Mouse (Mus musculus): ENCODE results near the gene Chchd6. TPM values are rescaled to one million over a fixed set of nuclear protein-coding genes. Genes with fewer than 3 reads are reported as not detected.

The Chchd6 gene
- polyA plus RNA-seq, 1 experiment, result 47.9 TPM

- H3K36me3 ChIP-seq (ENCODE audit: control insufficient read depth, insufficient read depth, low read length), result no peaks in the 10 kb centered on the region
- no peaks in the 10 kb centered on the region for H3K27me3 ChIP-seq (ENCODE audit: control insufficient read depth, insufficient read depth, low read length)
- H3K4me1 ChIP-seq (replicated peaks; ENCODE audit: control insufficient read depth, insufficient read depth, low read length), result peaks cover 16% of the 10 kb centered on the region
- H3K27ac ChIP-seq (ENCODE audit: control insufficient read depth, insufficient read depth, low read length), result peak overlapping the region; percentile 63
- no peak overlapping the region for H3K4me3 ChIP-seq (ENCODE audit: control insufficient read depth, insufficient read depth, low read length)
- no peak for TF ChIP-seq CTCF (IDR thresholded peaks at IDR 0.05; ENCODE audit: borderline replicate concordance, control insufficient read depth, extremely low read depth, insufficient read depth, low read length, poor library complexity)
- TF ChIP-seq POLR2A (IDR thresholded peaks at IDR 0.05; ENCODE audit: control insufficient read depth, extremely low read depth, insufficient read depth, low read length, poor library complexity), result no peak
- 76% methylated on average over 10 of the region's 10 CpGs for WGBS
- DNase-seq, result peak; percentile 72
Measured at GRCm38 (mm10) chr6:89344613-89345485, 250.6 kb downstream of the Chchd6 start.

- no peak for DNase-seq
- 95% methylated on average over 4 of the region's 4 CpGs for WGBS
- TF ChIP-seq CTCF (IDR thresholded peaks at IDR 0.05; ENCODE audit: borderline replicate concordance, control insufficient read depth, extremely low read depth, insufficient read depth, low read length, poor library complexity) (no peak), POLR2A (IDR thresholded peaks at IDR 0.05; ENCODE audit: control insufficient read depth, extremely low read depth, insufficient read depth, low read length, poor library complexity) (no peak)
- H3K4me1 ChIP-seq (replicated peaks; ENCODE audit: control insufficient read depth, insufficient read depth, low read length), result peaks cover 16% of the 10 kb centered on the region
- H3K27ac ChIP-seq (ENCODE audit: control insufficient read depth, insufficient read depth, low read length), result no peak overlapping the region
- H3K36me3 ChIP-seq (ENCODE audit: control insufficient read depth, insufficient read depth, low read length), result no peaks in the 10 kb centered on the region
- H3K27me3 ChIP-seq (ENCODE audit: control insufficient read depth, insufficient read depth, low read length), result no peaks in the 10 kb centered on the region
- H3K4me3 ChIP-seq (ENCODE audit: control insufficient read depth, insufficient read depth, low read length), result no peak overlapping the region
Measured at GRCm38 (mm10) chr6:89341981-89342380, 253.5 kb downstream of the Chchd6 start.

GRCm38 (mm10) chr6:89339447-89339846 is 256.0 kb downstream of the Chchd6 start:
- peaks cover 3% of the 10 kb centered on the region for H3K4me1 ChIP-seq (replicated peaks; ENCODE audit: control insufficient read depth, insufficient read depth, low read length)
- H3K4me3 ChIP-seq (ENCODE audit: control insufficient read depth, insufficient read depth, low read length), result no peak overlapping the region
- H3K27ac ChIP-seq (ENCODE audit: control insufficient read depth, insufficient read depth, low read length), result no peak overlapping the region
- WGBS, result 95% methylated on average over 2 of the region's 2 CpGs
- no peaks in the 10 kb centered on the region for H3K27me3 ChIP-seq (ENCODE audit: control insufficient read depth, insufficient read depth, low read length)
- H3K36me3 ChIP-seq (ENCODE audit: control insufficient read depth, insufficient read depth, low read length), result no peaks in the 10 kb centered on the region
- TF ChIP-seq POLR2A (IDR thresholded peaks at IDR 0.05; ENCODE audit: control insufficient read depth, extremely low read depth, insufficient read depth, low read length, poor library complexity) (no peak), CTCF (IDR thresholded peaks at IDR 0.05; ENCODE audit: borderline replicate concordance, control insufficient read depth, extremely low read depth, insufficient read depth, low read length, poor library complexity) (no peak)
- DNase-seq, result no peak

- Histone ChIP-seq H3K27ac (ENCODE audit: control insufficient read depth, insufficient read depth, low read length) (no peak overlapping the region), H3K4me3 (ENCODE audit: control insufficient read depth, insufficient read depth, low read length) (no peak overlapping the region), H3K27me3 (ENCODE audit: control insufficient read depth, insufficient read depth, low read length) (no peaks in the 10 kb centered on the region), H3K36me3 (ENCODE audit: control insufficient read depth, insufficient read depth, low read length) (no peaks in the 10 kb centered on the region), H3K4me1 (replicated peaks; ENCODE audit: control insufficient read depth, insufficient read depth, low read length) (no peaks in the 10 kb centered on the region)
- DNase-seq, result no peak
- TF ChIP-seq POLR2A (IDR thresholded peaks at IDR 0.05; ENCODE audit: control insufficient read depth, extremely low read depth, insufficient read depth, low read length, poor library complexity), result no peak
- TF ChIP-seq CTCF (IDR thresholded peaks at IDR 0.05; ENCODE audit: borderline replicate concordance, control insufficient read depth, extremely low read depth, insufficient read depth, low read length, poor library complexity), result no peak
- WGBS, result 97% methylated on average over 8 of the region's 8 CpGs
Measured at GRCm38 (mm10) chr6:89338733-89339132, 256.7 kb downstream of the Chchd6 start.

- no peaks in the 10 kb centered on the region for H3K36me3 ChIP-seq (ENCODE audit: control insufficient read depth, insufficient read depth, low read length)
- H3K27ac ChIP-seq (ENCODE audit: control insufficient read depth, insufficient read depth, low read length), result no peak overlapping the region
- 93% methylated on average over 9 of the region's 9 CpGs for WGBS
- DNase-seq, result no peak
- no peaks in the 10 kb centered on the region for H3K27me3 ChIP-seq (ENCODE audit: control insufficient read depth, insufficient read depth, low read length)
- H3K4me1 ChIP-seq (replicated peaks; ENCODE audit: control insufficient read depth, insufficient read depth, low read length), result no peaks in the 10 kb centered on the region
- H3K4me3 ChIP-seq (ENCODE audit: control insufficient read depth, insufficient read depth, low read length), result no peak overlapping the region
- TF ChIP-seq CTCF (IDR thresholded peaks at IDR 0.05; ENCODE audit: borderline replicate concordance, control insufficient read depth, extremely low read depth, insufficient read depth, low read length, poor library complexity), result no peak
- TF ChIP-seq POLR2A (IDR thresholded peaks at IDR 0.05; ENCODE audit: control insufficient read depth, extremely low read depth, insufficient read depth, low read length, poor library complexity), result no peak
Measured at GRCm38 (mm10) chr6:89337574-89337973, 257.9 kb downstream of the Chchd6 start.

- Histone ChIP-seq H3K4me1 (replicated peaks; ENCODE audit: control insufficient read depth, insufficient read depth, low read length) (no peaks in the 10 kb centered on the region), H3K36me3 (ENCODE audit: control insufficient read depth, insufficient read depth, low read length) (no peaks in the 10 kb centered on the region), H3K4me3 (ENCODE audit: control insufficient read depth, insufficient read depth, low read length) (no peak overlapping the region), H3K27me3 (ENCODE audit: control insufficient read depth, insufficient read depth, low read length) (no peaks in the 10 kb centered on the region), H3K27ac (ENCODE audit: control insufficient read depth, insufficient read depth, low read length) (no peak overlapping the region)
- no peak for TF ChIP-seq POLR2A (IDR thresholded peaks at IDR 0.05; ENCODE audit: control insufficient read depth, extremely low read depth, insufficient read depth, low read length, poor library complexity)
- TF ChIP-seq CTCF (IDR thresholded peaks at IDR 0.05; ENCODE audit: borderline replicate concordance, control insufficient read depth, extremely low read depth, insufficient read depth, low read length, poor library complexity), result no peak
- 96% methylated on average over 12 of the region's 12 CpGs for WGBS
- no peak for DNase-seq
Measured at GRCm38 (mm10) chr6:89333964-89334702, 261.3 kb downstream of the Chchd6 start.

Other genes with a start within 250 kb of the Chchd6 start
- gene Plxna1, start 233.0 kb downstream of the Chchd6 start, polyA plus RNA-seq (2012; rRNA removed), result 49.1 and 51.5 TPM in 2 replicates
- gene Txnrd3, start 48.3 kb upstream of the Chchd6 start, polyA plus RNA-seq (2012; rRNA removed), result 8.8 and 10.2 TPM in 2 replicates
- gene Vmn1r40, start 111.9 kb upstream of the Chchd6 start, polyA plus RNA-seq (2012; rRNA removed), result not detected in 2 replicates
- gene Vmn1r41, start 145.1 kb upstream of the Chchd6 start, polyA plus RNA-seq (2012; rRNA removed), result not detected in 2 replicates